Mouse (Mus musculus): ENCODE measurements at regions not wholly inside any gene's neighbourhood (a gene's known extent, or its start where the extent isn't known, plus 50 kb on each side); places are given as distances from the start of the nearest gene placed in this dataset.

- WGBS: 82% methylated on average over 5 of the region's 5 CpGs
- H3K4me2 ChIP-seq (ENCODE audit: low read depth): no peak overlapping the region
- H3K9me3 ChIP-seq (ENCODE audit: low read length): no peaks in the 10 kb centered on the region
- no peak for DNase-seq
- H3K4me1 ChIP-seq (ENCODE audit: insufficient read depth): no peaks in the 10 kb centered on the region
- H3K27ac ChIP-seq (ENCODE audit: low read depth, low read length): no peak overlapping the region
- no peak overlapping the region for H3K9ac ChIP-seq
- no peak overlapping the region for H3K4me3 ChIP-seq (ENCODE audit: low read depth, low read length)
- ATAC-seq: no peak
- no peaks in the 10 kb centered on the region for H3K36me3 ChIP-seq (ENCODE audit: insufficient read depth)
- H3K27me3 ChIP-seq (ENCODE audit: insufficient read depth, low read length): no peaks in the 10 kb centered on the region
- TF ChIP-seq CTCF (IDR thresholded peaks at IDR 0.05; ENCODE audit: low read depth): no peak
Measured at GRCm38 (mm10) chr6:19338470-19338869, 472.4 kb downstream of the Ankrd7 start.

All from forebrain, postnatal 0 days (tissue).